Mouse (Mus musculus) heart, postnatal 0 days (tissue): ENCODE data around the gene Sftpd. TPM values are rescaled to one million over a fixed set of nuclear protein-coding genes. Genes with fewer than 3 reads are reported as not detected.

ENCODE experiments used
- ATAC-seq: fragments of 200-750 bp; cut with Nextera tagmentation; 2 replicates; pipeline ENCODE4 v1.8.0; 2017; ENCODE audit warnings: low read depth, moderate number of reproducible peaks, moderate library complexity; ENCODE audit not compliant: insufficient read depth
- DNase-seq: peaks from one replicate; pipeline ENCODE4 v3.0.0-alpha.2; 2016; ENCODE audit warnings: low spot score
- H3K27ac ChIP-seq: fragments of 300-500 bp; sonication (generic); 2 replicates; pipeline ENCODE4 v1.5.1; 2014; ENCODE audit warnings: low read depth, mild to moderate bottlenecking
- H3K27me3 ChIP-seq: fragments of 300-500 bp; sonication (generic); 2 replicates; pipeline ENCODE4 v1.6.1; 2014; ENCODE audit warnings: low read length, mixed read lengths; ENCODE audit not compliant: control insufficient read depth, insufficient read depth
- H3K36me3 ChIP-seq: fragments of 300-500 bp; sonication (generic); replicated peaks from 2 replicates; pipeline ENCODE4 v1.6.1; 2014; ENCODE audit warnings: low read length, mixed read lengths; ENCODE audit not compliant: control insufficient read depth, insufficient read depth
- H3K4me1 ChIP-seq: fragments of 300-500 bp; sonication (generic); 2 replicates; pipeline ENCODE4 v1.6.1; 2014; ENCODE audit warnings: antibody characterized with exemption; ENCODE audit not compliant: control insufficient read depth, insufficient read depth
- H3K4me2 ChIP-seq: fragments of 300-500 bp; sonication (generic); 2 replicates; pipeline ENCODE4 v1.6.1; 2014; ENCODE audit warnings: low read depth, mild to moderate bottlenecking, low read length, moderate library complexity
- H3K4me3 ChIP-seq: fragments of 300-500 bp; sonication (generic); 2 replicates; pipeline ENCODE4 v1.5.1; 2014; ENCODE audit warnings: low read depth, low read length
- H3K9ac ChIP-seq: fragments of 300-500 bp; sonication (generic); replicated peaks from 2 replicates; pipeline ENCODE4 v1.6.1; 2014; ENCODE audit warnings: low read depth, low read length, mixed read lengths
- H3K9me3 ChIP-seq: fragments of 300-500 bp; sonication (generic); replicated peaks from 2 replicates; pipeline ENCODE4 v1.6.1; 2016; ENCODE audit warnings: low read length; ENCODE audit not compliant: control insufficient read depth
- CTCF ChIP-seq: IDR thresholded peaks from 2 replicates; pipeline ENCODE4 v1.5.1; 2016; ENCODE audit warnings: antibody characterized with exemption, control low read depth, low read depth
- EP300 ChIP-seq: IDR thresholded peaks from 2 replicates; pipeline ENCODE4 v1.6.1; 2016; ENCODE audit warnings: antibody characterized with exemption, low read depth
- WGBS: fragments of 180-500 bp; shearing (Covaris S2); extraction: QIAGEN DNeasy Blood & Tissue Kit; methylation state at CpG from one replicate; pipeline ENCODE4 v1.1.7; 2014; 5-methylcytosine and 5-hydroxymethylcytosine counted together
- polyA plus RNA-seq: library from polyadenylated mRNA; unstranded; fragments of >200 nt; fragmentation: Nextera tagmentation; extraction: Ambion mirVana; gene quantifications from 2 replicates; pipeline ENCODE4 v1.2.1, GENCODE M21; 2015
- total RNA-seq: library from RNA; depleted of rRNA; stranded (reverse); fragments of >200 nt; gene quantifications from 2 replicates; pipeline ENCODE4 v1.2.3, GENCODE M21; 2014; ENCODE audit warnings: low replicate concordance

Sftpd gene
- total and polyA plus RNA-seq, 2 experiments from 2014 or later = 0.44 TPM; not detected in 1

DNA sequence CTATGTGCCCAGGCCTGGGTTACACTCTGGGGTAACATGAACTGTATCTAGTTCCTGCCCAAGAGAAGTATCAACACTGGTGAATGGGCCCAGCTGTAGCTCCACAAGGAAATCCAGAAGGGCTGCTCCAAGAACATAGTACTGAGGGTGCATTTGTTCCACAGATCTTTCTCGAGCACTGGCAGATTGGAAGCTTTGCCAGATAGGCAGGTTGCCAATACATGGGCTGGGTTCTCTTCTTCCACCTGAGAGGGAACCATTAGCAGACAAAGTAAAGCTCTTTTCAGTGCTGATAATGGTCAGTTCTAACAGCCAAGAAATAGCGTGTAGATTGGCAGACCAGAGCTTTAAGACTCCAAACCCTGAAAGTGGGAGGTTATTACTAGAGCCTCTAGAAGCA, 37.6 kb downstream of the Sftpd start:
- no peak for ATAC-seq
- no peak for DNase-seq
- Histone ChIP-seq H3K9me3 (no peaks in the 10 kb centered on the region), H3K27me3 (no peaks in the 10 kb centered on the region), H3K4me3 (no peak overlapping the region), H3K4me1 (no peaks in the 10 kb centered on the region), H3K4me2 (no peak overlapping the region), H3K9ac (no peak overlapping the region), H3K27ac (no peak overlapping the region), H3K36me3 (no peaks in the 10 kb centered on the region)
- WGBS = 27% methylated on average over 2 of the region's 2 CpGs
- TF ChIP-seq CTCF = no peak
- no peak for TF ChIP-seq EP300

DNA sequence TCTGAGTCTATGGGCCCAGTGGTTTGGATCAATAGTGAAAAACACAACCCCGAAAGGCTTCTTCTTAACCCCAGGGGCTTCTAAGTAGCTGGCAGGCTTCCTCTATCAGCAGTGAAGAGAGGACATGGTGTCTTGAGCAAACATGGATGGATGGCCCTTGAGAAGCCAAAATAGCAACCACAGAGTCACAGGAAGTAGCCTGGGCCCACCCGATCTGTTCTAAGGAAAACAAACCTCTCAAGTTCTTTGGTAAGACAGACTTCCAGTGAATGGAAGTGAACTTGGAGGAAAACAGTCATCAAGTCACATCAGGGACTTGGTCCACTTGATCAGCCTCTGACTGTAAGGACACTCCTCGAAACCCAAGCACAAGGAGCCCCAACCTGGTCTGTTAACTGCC, 38.0 kb downstream of the Sftpd start:
- Histone ChIP-seq H3K9ac (no peak overlapping the region), H3K27ac (no peak overlapping the region), H3K4me3 (no peak overlapping the region), H3K4me2 (no peak overlapping the region), H3K27me3 (no peaks in the 10 kb centered on the region), H3K9me3 (no peaks in the 10 kb centered on the region), H3K36me3 (no peaks in the 10 kb centered on the region), H3K4me1 (no peaks in the 10 kb centered on the region)
- no peak for DNase-seq
- no peak for ATAC-seq
- TF ChIP-seq CTCF = no peak
- WGBS = 62% methylated on average over 3 of the region's 3 CpGs

DNA sequence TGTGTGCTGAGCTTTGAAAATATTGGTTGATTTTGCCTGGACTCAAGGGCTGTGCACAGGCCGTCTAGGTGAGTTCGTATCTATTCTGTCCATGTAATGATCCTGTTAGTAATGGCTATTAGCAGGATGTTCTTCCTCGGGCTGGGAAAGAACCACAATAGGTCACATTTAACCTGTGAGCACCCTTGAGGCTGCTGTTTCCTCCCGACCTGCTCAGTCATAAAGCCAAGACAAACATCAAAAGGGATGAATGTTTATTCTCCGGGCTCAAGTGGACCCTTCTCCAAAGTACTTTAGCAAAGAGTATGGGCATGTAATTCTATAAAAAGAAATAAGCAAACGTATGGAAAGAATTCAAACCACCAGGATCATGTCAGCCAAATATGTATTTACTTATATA, 38.9 kb downstream of the Sftpd start:
- ATAC-seq (no peak), DNase-seq (no peak)
- 38% methylated on average over 6 of the region's 6 CpGs for WGBS
- H3K27me3 ChIP-seq = no peaks in the 10 kb centered on the region
- TF ChIP-seq EP300 = no peak
- no peak for TF ChIP-seq CTCF
- no peaks in the 10 kb centered on the region for H3K4me1 ChIP-seq
- no peaks in the 10 kb centered on the region for H3K36me3 ChIP-seq
- no peak overlapping the region for H3K9ac ChIP-seq
- no peak overlapping the region for H3K4me2 ChIP-seq
- no peak overlapping the region for H3K27ac ChIP-seq
- no peak overlapping the region for H3K4me3 ChIP-seq
- H3K9me3 ChIP-seq = no peaks in the 10 kb centered on the region

DNA sequence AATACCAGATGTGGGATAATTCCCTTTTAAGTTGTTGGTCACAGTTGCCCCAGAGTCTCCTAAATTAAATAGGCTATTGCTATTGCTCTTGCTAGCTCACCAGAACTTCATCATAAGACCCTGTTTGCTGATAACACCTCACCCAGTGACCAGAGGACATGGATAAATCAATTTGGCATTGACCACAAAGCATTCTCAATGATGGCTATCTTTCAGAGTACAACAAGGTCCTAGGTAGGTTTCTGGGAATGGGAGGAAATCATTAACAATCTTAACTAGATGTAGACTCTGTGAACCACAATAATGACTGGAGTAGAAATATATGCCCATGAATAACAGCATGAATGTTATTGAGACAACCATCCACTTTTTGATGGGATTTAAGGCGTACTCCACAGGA, 44.3 kb downstream of the Sftpd start:
- 84% methylated on average over 1 of the region's 1 CpGs for WGBS
- no peak for TF ChIP-seq EP300
- no peak for TF ChIP-seq CTCF
- Histone ChIP-seq H3K4me3 (no peak overlapping the region), H3K27me3 (no peaks in the 10 kb centered on the region), H3K27ac (no peak overlapping the region), H3K9me3 (no peaks in the 10 kb centered on the region), H3K36me3 (no peaks in the 10 kb centered on the region), H3K4me2 (no peak overlapping the region), H3K9ac (no peak overlapping the region), H3K4me1 (no peaks in the 10 kb centered on the region)
- no peak for ATAC-seq
- no peak for DNase-seq

DNA sequence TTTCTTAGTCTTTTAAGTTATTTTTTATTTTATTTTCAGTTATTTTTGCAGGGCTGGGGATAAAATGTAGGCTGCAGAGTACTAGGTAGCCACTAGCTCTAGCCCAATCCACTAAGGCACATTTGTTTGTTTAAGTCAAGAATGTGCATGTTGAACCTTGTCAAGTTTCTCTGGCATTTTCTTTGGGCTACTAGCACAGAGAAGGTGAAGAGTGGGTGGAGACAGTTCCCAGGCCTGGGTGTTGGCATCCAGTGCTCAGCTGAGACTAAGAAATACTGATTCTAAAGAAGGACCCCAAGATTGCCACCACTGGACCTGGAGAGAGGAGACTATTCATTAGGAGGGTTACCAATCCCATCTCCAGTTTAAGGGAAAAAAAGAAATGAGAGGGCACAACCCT, 47.9 kb downstream of the Sftpd start:
- Histone ChIP-seq H3K27me3 (no peaks in the 10 kb centered on the region), H3K36me3 (no peaks in the 10 kb centered on the region), H3K4me2 (no peak overlapping the region), H3K4me3 (no peak overlapping the region), H3K9me3 (no peaks in the 10 kb centered on the region), H3K4me1 (no peaks in the 10 kb centered on the region), H3K9ac (no peak overlapping the region), H3K27ac (no peak overlapping the region)
- no peak for DNase-seq
- ATAC-seq = no peak
- no peak for TF ChIP-seq CTCF
- no peak for TF ChIP-seq EP300

DNA sequence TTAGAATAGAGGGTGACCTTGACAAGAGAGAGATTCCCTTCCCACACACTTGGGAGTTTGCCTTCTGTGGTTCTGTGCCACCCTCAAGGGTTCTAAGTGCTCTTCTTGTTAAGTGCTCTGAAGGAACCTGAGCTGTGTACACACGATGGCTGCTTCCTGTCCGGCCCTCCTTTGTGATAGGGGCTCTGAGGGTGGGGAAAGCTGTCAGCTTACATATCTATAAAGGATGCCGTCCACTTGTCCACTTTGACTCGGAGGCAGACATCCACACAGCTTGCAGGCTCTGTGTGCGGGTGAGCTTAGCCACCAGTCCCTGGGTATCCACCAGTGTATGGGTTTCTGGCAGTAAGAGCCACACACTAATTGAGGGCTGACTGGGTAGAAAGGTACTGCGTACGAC, 53.4 kb downstream of the Sftpd start, which contains the start of gene Sftpa1:
Gene Sftpa1, plus strand, starts transcription at position 243 of the 400 bp plus-strand sequence.
- DNase-seq = no peak
- ATAC-seq = no peak
- no peak within 1 kb of the TSS for H3K4me3 ChIP-seq
- no peaks in the 10 kb centered on the region for H3K9me3 ChIP-seq
- no peaks in the 10 kb centered on the region for H3K36me3 ChIP-seq
- no peak within 1 kb of the TSS for H3K9ac ChIP-seq
- H3K27me3 ChIP-seq = no peaks in the 10 kb centered on the region
- H3K27ac ChIP-seq = no peak within 1 kb of the TSS
- 55% methylated on average over 7 of the region's 7 CpGs for WGBS
- TF ChIP-seq EP300 (no peak), CTCF (no peak)
- H3K4me2 ChIP-seq = no peak within 1 kb of the TSS
- no peaks in the 10 kb centered on the region for H3K4me1 ChIP-seq
